Mouse (Mus musculus): ENCODE measurements around the gene Tmem8.

Gene Tmem8

GRCm38 (mm10) chr17:26113181-26113948 lies at the start of gene Tmem8:
TSS of gene Tmem8 (plus strand) at chr17:26113299.
- peak; percentile 74 for DNase-seq

- no peak for DNase-seq
These were observed 48.2 kb upstream of the Tmem8 start for GRCm38 (mm10) chr17:26064916-26065315.

GRCm38 (mm10) chr17:26066488-26067020 lies 46.5 kb upstream of the Tmem8 start:
- DNase-seq: no peak

- DNase-seq: peak; percentile 35
These were observed 44.9 kb upstream of the Tmem8 start for GRCm38 (mm10) chr17:26068024-26068830.

GRCm38 (mm10) chr17:26068831-26069739 lies 44.0 kb upstream of the Tmem8 start, which contains the start of gene Rab11fip3:
TSS of gene Rab11fip3 (minus strand) at chr17:26069555.
- peak; percentile 81 for DNase-seq

- no peak for DNase-seq
These were observed 43.0 kb upstream of the Tmem8 start for GRCm38 (mm10) chr17:26070136-26070535.

- no peak for DNase-seq
These were observed 37.9 kb upstream of the Tmem8 start for GRCm38 (mm10) chr17:26075246-26075645.

GRCm38 (mm10) chr17:26078851-26079250 lies 34.2 kb upstream of the Tmem8 start:
- DNase-seq: no peak

GRCm38 (mm10) chr17:26080867-26081266 lies 32.2 kb upstream of the Tmem8 start:
- DNase-seq: no peak

GRCm38 (mm10) chr17:26087059-26087564 lies 26.0 kb upstream of the Tmem8 start:
- DNase-seq: no peak

GRCm38 (mm10) chr17:26089905-26090632 lies 23.0 kb upstream of the Tmem8 start, which contains the start of gene Decr2:
TSS of gene Decr2 (minus strand) at chr17:26090337.
- peak; percentile 95 for DNase-seq

GRCm38 (mm10) chr17:26094531-26095110 lies 18.5 kb upstream of the Tmem8 start:
- no peak for DNase-seq

GRCm38 (mm10) chr17:26095121-26095740 lies 17.9 kb upstream of the Tmem8 start, which contains the start of gene Nme4:
TSS of gene Nme4 (minus strand) at chr17:26095602.
- peak; percentile 42 for DNase-seq

- no peak for DNase-seq
These were observed 14.6 kb upstream of the Tmem8 start for GRCm38 (mm10) chr17:26098461-26098860.

GRCm38 (mm10) chr17:26099316-26099715 lies 13.8 kb upstream of the Tmem8 start:
- peak; percentile 32 for DNase-seq

GRCm38 (mm10) chr17:26100166-26100565 lies 12.9 kb upstream of the Tmem8 start:
- no peak for DNase-seq

- DNase-seq: no peak
These were observed 11.6 kb upstream of the Tmem8 start for GRCm38 (mm10) chr17:26101478-26101877.

- no peak for DNase-seq
These were observed 7.5 kb upstream of the Tmem8 start for GRCm38 (mm10) chr17:26105619-26106018.

GRCm38 (mm10) chr17:26110156-26110555 lies 2.9 kb upstream of the Tmem8 start:
- no peak for DNase-seq

GRCm38 (mm10) chr17:26111024-26111423 lies 2.1 kb upstream of the Tmem8 start:
- DNase-seq: no peak

- no peak for DNase-seq
These were observed 1.4 kb upstream of the Tmem8 start for GRCm38 (mm10) chr17:26111722-26112121.

Data from lung, postnatal 10 days (tissue).